Mouse (Mus musculus): ENCODE measurements around the gene Snrpa1. TPM values are rescaled to one million over a fixed set of nuclear protein-coding genes. Genes with fewer than 3 reads are reported as not detected.

Gene Snrpa1
- polyA plus RNA-seq, 1 experiment from 2014 or later = 193 TPM

DNA sequence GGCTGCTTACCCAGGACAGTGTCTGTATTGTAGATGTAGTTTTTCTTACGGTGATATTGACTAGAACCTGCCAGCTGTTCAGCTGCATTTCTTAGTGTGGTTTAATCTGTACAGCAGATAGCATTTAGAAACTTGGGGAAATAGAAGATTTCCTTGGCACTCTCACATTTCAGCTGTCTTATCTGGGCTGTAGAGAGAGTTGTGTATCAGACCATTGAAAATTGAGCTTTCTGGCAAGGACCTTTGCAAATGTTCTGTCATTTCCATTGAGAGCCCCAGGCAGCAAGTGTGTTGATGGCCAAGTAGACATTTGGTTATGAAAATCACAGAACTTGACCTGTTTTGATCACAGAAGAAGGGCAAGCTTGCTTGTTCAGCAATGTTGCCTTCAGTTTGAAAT, 61.3 kb downstream of the Snrpa1 start:
- WGBS = 91% methylated on average over 1 of the region's 1 CpGs
- Histone ChIP-seq H3K4me2 (replicated peaks) (no peak overlapping the region), H3K4me1 (peaks cover 27% of the 10 kb centered on the region), H3K9ac (replicated peaks) (no peak overlapping the region), H3K4me3 (no peak overlapping the region), H3K36me3 (peaks cover under 1% of the 10 kb centered on the region), H3K9me3 (no peaks in the 10 kb centered on the region), H3K27me3 (no peaks in the 10 kb centered on the region), H3K27ac (replicated peaks) (no peak overlapping the region)
- no peak for ATAC-seq (ENCODE audit: low FRiP score, low read depth)

- Histone ChIP-seq H3K27ac (replicated peaks) (peak overlapping the region; percentile 36; the same call in 1 of the 2 replicates), H3K4me2 (replicated peaks) (no peak overlapping the region), H3K27me3 (no peaks in the 10 kb centered on the region), H3K9me3 (no peaks in the 10 kb centered on the region), H3K36me3 (peaks cover 7% of the 10 kb centered on the region), H3K9ac (replicated peaks) (no peak overlapping the region), H3K4me1 (peaks cover 20% of the 10 kb centered on the region), H3K4me3 (no peak overlapping the region)
- no peak for ATAC-seq (ENCODE audit: low FRiP score, low read depth)
- WGBS = 77% methylated on average over 7 of the region's 7 CpGs
Observed at GRCm38 (mm10) chr7:66120702-66121396, 62.0 kb downstream of the Snrpa1 start.

Other genes starting within 250 kb of the Snrpa1 start
- 0.69 and 0.98 TPM in 2 replicates for gene Pcsk6, start 197.3 kb upstream of the Snrpa1 start, polyA plus RNA-seq (2016; fragmentation: Nextera tagmentation; extraction: Ambion mirVana)
- gene Gm45213, start 15.4 kb upstream of the Snrpa1 start, polyA plus RNA-seq (2016; fragmentation: Nextera tagmentation; extraction: Ambion mirVana) = not detected in 2 replicates
- gene Selenos, start 20.6 kb downstream of the Snrpa1 start, polyA plus RNA-seq (2016; fragmentation: Nextera tagmentation; extraction: Ambion mirVana) = 75.6 and 76.8 TPM in 2 replicates
- 13.2 and 13.3 TPM in 2 replicates for gene Chsy1, start 50.5 kb downstream of the Snrpa1 start, polyA plus RNA-seq (2016; fragmentation: Nextera tagmentation; extraction: Ambion mirVana)

Measured in midbrain, embryonic 12.5 days (tissue).